Mouse (Mus musculus) E14TG2a.4 (cell line): ENCODE measurements around the gene Adprh.

Source experiments
- CTCF ChIP-seq: conservative IDR thresholded peaks from 2 replicates; pipeline ENCODE4 v1.5.1; 2014; ENCODE audit warnings: low read length
- NANOG ChIP-seq: IDR thresholded peaks from 2 replicates; pipeline ENCODE4 v1.6.1; 2014; ENCODE audit warnings: borderline replicate concordance, low read length, mixed read lengths

GRCm38 (mm10) chr16:38472507-38472873 lies 20.0 kb upstream of the Adprh start:
- TF ChIP-seq CTCF (no peak), NANOG (no peak)
